Mouse (Mus musculus) embryonic facial prominence, embryonic 12.5 days (tissue): ENCODE results near the gene Fosb. TPM values are rescaled to one million over a fixed set of nuclear protein-coding genes. Genes with fewer than 3 reads are reported as not detected.

Source experiments
- ATAC-seq: fragments of 200-750 bp; cut with Nextera tagmentation; 2 replicates; pipeline ENCODE4 v1.8.0; 2017; ENCODE audit not compliant: insufficient number of reproducible peaks, insufficient read depth, low FRiP score, low TSS enrichment
- H3K27ac ChIP-seq: fragments of 300-500 bp; sonication (generic); 2 replicates; pipeline ENCODE4 v1.5.1; 2016; ENCODE audit warnings: mild to moderate bottlenecking
- H3K27me3 ChIP-seq: fragments of 300-500 bp; sonication (generic); 2 replicates; pipeline ENCODE4 v1.6.1; 2016; ENCODE audit warnings: mild to moderate bottlenecking, moderate library complexity
- H3K36me3 ChIP-seq: fragments of 300-500 bp; sonication (generic); 2 replicates; pipeline ENCODE4 v1.6.1; 2016; ENCODE audit warnings: mild to moderate bottlenecking
- H3K4me1 ChIP-seq: fragments of 300-500 bp; sonication (generic); 2 replicates; pipeline ENCODE4 v1.6.1; 2016
- H3K4me2 ChIP-seq: fragments of 300-500 bp; sonication (generic); replicated peaks from 2 replicates; pipeline ENCODE4 v1.6.1; 2016; ENCODE audit warnings: mild to moderate bottlenecking, moderate library complexity
- H3K4me3 ChIP-seq: fragments of 300-500 bp; sonication (generic); 2 replicates; pipeline ENCODE4 v1.5.1; 2016; ENCODE audit warnings: mild to moderate bottlenecking
- H3K9ac ChIP-seq: fragments of 300-500 bp; sonication (generic); 2 replicates; pipeline ENCODE4 v1.6.1; 2016; ENCODE audit warnings: mild to moderate bottlenecking, moderate library complexity
- H3K9me3 ChIP-seq: fragments of 300-500 bp; sonication (generic); 2 replicates; pipeline ENCODE4 v1.6.1; 2016; ENCODE audit warnings: mild to moderate bottlenecking, moderate library complexity
- WGBS: fragments of 180-500 bp; shearing (Covaris S2); methylation state at CpG from one replicate; pipeline ENCODE4 v1.1.7; 2016; 5-methylcytosine and 5-hydroxymethylcytosine counted together
- polyA plus RNA-seq: library from polyadenylated mRNA; unstranded; fragments of >200 nt; fragmentation: Nextera tagmentation; extraction: Ambion mirVana; gene quantifications from 2 replicates; pipeline ENCODE4 v1.2.1, GENCODE M21; 2016

Fosb gene
- polyA plus RNA-seq, 1 experiment from 2014 or later, result 0.05 TPM

- Histone ChIP-seq H3K9ac (no peak overlapping the region), H3K9me3 (no peaks in the 10 kb centered on the region), H3K27me3 (peaks cover 66% of the 10 kb centered on the region), H3K4me1 (peaks cover 27% of the 10 kb centered on the region), H3K27ac (no peak overlapping the region), H3K36me3 (no peaks in the 10 kb centered on the region), H3K4me3 (peak overlapping the region; percentile 31), H3K4me2 (peak overlapping the region; percentile 45)
- WGBS, result 2% methylated on average over 48 of the region's 48 CpGs
- ATAC-seq, result no peak
Measured at GRCm38 (mm10) chr7:19304501-19305412, 5.1 kb downstream of the Fosb start.

GRCm38 (mm10) chr7:19303770-19304169 lies 6.1 kb downstream of the Fosb start:
- Histone ChIP-seq H3K4me1 (peaks cover 21% of the 10 kb centered on the region), H3K36me3 (no peaks in the 10 kb centered on the region), H3K27me3 (peaks cover 60% of the 10 kb centered on the region), H3K27ac (no peak overlapping the region), H3K4me3 (peak overlapping the region; percentile 31), H3K9me3 (no peaks in the 10 kb centered on the region), H3K9ac (0 out of 2 replicates have a peak overlapping the region, but pooled peaks have one; percentile 1), H3K4me2 (peak overlapping the region; percentile 45)
- WGBS, result 1% methylated on average over 16 of the region's 16 CpGs
- no peak for ATAC-seq

- Histone ChIP-seq H3K9me3 (no peaks in the 10 kb centered on the region), H3K27ac (no peak overlapping the region), H3K36me3 (no peaks in the 10 kb centered on the region), H3K4me1 (peaks cover 20% of the 10 kb centered on the region), H3K27me3 (peaks cover 60% of the 10 kb centered on the region), H3K9ac (no peak overlapping the region), H3K4me3 (no peak overlapping the region), H3K4me2 (no peak overlapping the region)
- 75% methylated on average over 12 of the region's 12 CpGs for WGBS
- ATAC-seq, result no peak
Measured at GRCm38 (mm10) chr7:19303046-19303305, 6.9 kb downstream of the Fosb start.

DNA sequence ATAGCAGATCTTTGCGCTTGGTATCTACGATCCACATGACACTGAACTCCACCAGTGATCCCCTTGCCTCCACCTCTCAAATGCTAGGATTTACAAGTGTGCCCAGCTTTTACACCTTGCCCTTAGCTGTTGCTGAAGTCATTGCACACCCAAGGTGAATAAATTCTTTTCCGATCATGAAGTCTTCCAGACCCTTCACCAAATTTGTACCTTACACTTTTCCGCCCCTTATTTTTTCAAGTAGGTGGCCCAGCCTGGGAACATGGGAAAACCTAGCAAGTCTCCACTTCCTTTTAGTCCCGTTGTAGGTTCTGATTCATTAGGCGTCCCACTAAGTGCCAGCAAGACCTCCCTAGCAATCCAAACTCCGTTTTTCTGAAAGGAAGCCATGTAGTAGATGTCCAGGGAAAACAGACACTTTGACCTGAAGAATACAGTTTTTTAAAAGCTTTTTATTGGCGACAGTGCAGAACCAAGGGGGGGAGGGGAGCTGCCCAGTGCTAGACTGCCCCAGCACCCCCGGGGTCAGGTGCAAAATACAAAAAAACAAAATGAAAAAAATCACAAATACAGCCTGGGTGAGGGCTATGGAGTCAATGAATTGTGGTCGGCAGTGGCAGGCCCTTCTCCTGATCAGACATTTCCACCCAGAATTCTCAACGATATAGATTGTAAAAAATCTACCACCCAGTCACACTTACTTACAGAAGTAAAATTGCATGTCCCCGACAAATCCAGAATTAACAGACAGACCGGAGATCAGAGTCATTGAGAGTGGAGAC lies 7.4 kb downstream of the Fosb start:
- Histone ChIP-seq H3K27ac (no peak overlapping the region), H3K4me3 (peak overlapping the region; percentile 23; the same call in 1 of the 2 replicates), H3K4me1 (peaks cover 15% of the 10 kb centered on the region), H3K36me3 (no peaks in the 10 kb centered on the region), H3K9ac (0 out of 2 replicates have a peak overlapping the region, but pooled peaks have one; percentile 19), H3K4me2 (0 out of 2 replicates have a peak overlapping the region, but pooled peaks have one; percentile 43), H3K27me3 (peaks cover 60% of the 10 kb centered on the region), H3K9me3 (no peaks in the 10 kb centered on the region)
- ATAC-seq, result no peak
- WGBS, result 49% methylated on average over 13 of the region's 13 CpGs

GRCm38 (mm10) chr7:19301461-19302263 lies 8.2 kb downstream of the Fosb start:
- Histone ChIP-seq H3K4me2 (peak overlapping the region; percentile 43), H3K9me3 (no peaks in the 10 kb centered on the region), H3K36me3 (no peaks in the 10 kb centered on the region), H3K4me3 (peak overlapping the region; percentile 23), H3K27ac (no peak overlapping the region), H3K27me3 (peaks cover 53% of the 10 kb centered on the region), H3K4me1 (peaks cover 15% of the 10 kb centered on the region), H3K9ac (peak overlapping the region; percentile 19)
- no peak for ATAC-seq
- WGBS, result 11% methylated on average over 16 of the region's 16 CpGs

- no peaks in the 10 kb centered on the region for H3K9me3 ChIP-seq
- peak overlapping the region; percentile 43 for H3K4me2 ChIP-seq
- under 1% methylated on average over 29 of the region's 29 CpGs for WGBS
- no peak overlapping the region for H3K27ac ChIP-seq
- H3K36me3 ChIP-seq, result no peaks in the 10 kb centered on the region
- H3K4me3 ChIP-seq, result peak overlapping the region; percentile 42
- ATAC-seq, result peak; percentile 83
- H3K9ac ChIP-seq, result peak overlapping the region; percentile 4; the same call in 1 of the 2 replicates
- H3K27me3 ChIP-seq, result peaks cover 44% of the 10 kb centered on the region
- peaks cover 15% of the 10 kb centered on the region for H3K4me1 ChIP-seq
Measured at GRCm38 (mm10) chr7:19300501-19301421, 9.1 kb downstream of the Fosb start.

- no peak overlapping the region for H3K27ac ChIP-seq
- 24% methylated on average over 3 of the region's 3 CpGs for WGBS
- no peak for ATAC-seq
- peaks cover 15% of the 10 kb centered on the region for H3K4me1 ChIP-seq
- no peak overlapping the region for H3K9ac ChIP-seq
- H3K4me2 ChIP-seq, result no peak overlapping the region
- no peaks in the 10 kb centered on the region for H3K9me3 ChIP-seq
- H3K27me3 ChIP-seq, result peaks cover 28% of the 10 kb centered on the region
- H3K36me3 ChIP-seq, result no peaks in the 10 kb centered on the region
- no peak overlapping the region for H3K4me3 ChIP-seq
Measured at GRCm38 (mm10) chr7:19299194-19299593, 10.7 kb downstream of the Fosb start.

GRCm38 (mm10) chr7:19297794-19298193 lies 12.1 kb downstream of the Fosb start:
- peaks cover 7% of the 10 kb centered on the region for H3K4me1 ChIP-seq
- ATAC-seq, result no peak
- H3K36me3 ChIP-seq, result no peaks in the 10 kb centered on the region
- WGBS, result 89% methylated on average over 5 of the region's 5 CpGs
- H3K27ac ChIP-seq, result no peak overlapping the region
- H3K9me3 ChIP-seq, result no peaks in the 10 kb centered on the region
- H3K9ac ChIP-seq, result no peak overlapping the region
- H3K4me2 ChIP-seq, result no peak overlapping the region
- peaks cover 14% of the 10 kb centered on the region for H3K27me3 ChIP-seq
- H3K4me3 ChIP-seq, result no peak overlapping the region

GRCm38 (mm10) chr7:19297034-19297433 lies 12.8 kb downstream of the Fosb start:
- Histone ChIP-seq H3K36me3 (no peaks in the 10 kb centered on the region), H3K9me3 (no peaks in the 10 kb centered on the region), H3K4me1 (peaks cover 7% of the 10 kb centered on the region), H3K27ac (no peak overlapping the region), H3K4me2 (no peak overlapping the region), H3K9ac (no peak overlapping the region), H3K27me3 (peaks cover 7% of the 10 kb centered on the region), H3K4me3 (no peak overlapping the region)
- no peak for ATAC-seq
- WGBS, result 86% methylated on average over 6 of the region's 6 CpGs

- peaks cover 12% of the 10 kb centered on the region; the same call in 1 of the 2 replicates for H3K4me1 ChIP-seq
- H3K4me2 ChIP-seq, result peak overlapping the region; percentile 60
- H3K4me3 ChIP-seq, result peak overlapping the region; percentile 29
- no peak overlapping the region for H3K9ac ChIP-seq
- no peaks in the 10 kb centered on the region for H3K9me3 ChIP-seq
- ATAC-seq, result peak; percentile 54; the same call in 1 of the 2 replicates
- no peak overlapping the region for H3K27ac ChIP-seq
- H3K27me3 ChIP-seq, result no peaks in the 10 kb centered on the region
- 18% methylated on average over 21 of the region's 22 CpGs for WGBS
- H3K36me3 ChIP-seq, result no peaks in the 10 kb centered on the region
Measured at GRCm38 (mm10) chr7:19295503-19296185, 14.2 kb downstream of the Fosb start.
